ENCODE assay signal across 14 mouse cellular contexts in the genomic region with DNA sequence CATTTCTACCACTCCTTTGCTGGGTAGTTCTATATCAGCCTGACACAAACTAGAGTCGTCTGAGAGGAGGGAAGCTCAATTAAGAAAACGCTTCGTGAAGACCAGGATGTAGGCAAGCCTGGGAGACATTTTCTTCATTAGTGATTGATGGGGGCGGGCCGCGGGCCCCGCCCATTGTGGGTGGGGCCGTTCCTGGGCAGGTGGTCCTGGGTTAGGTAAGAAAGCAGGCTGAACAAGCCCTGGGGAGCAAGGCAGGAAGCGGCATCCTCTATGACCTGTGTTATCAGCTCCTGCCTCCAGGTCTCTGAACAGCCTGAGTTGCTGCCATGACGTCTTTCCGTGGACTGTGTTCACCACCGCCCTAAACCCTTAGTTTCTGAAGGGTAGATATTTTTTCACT.
"Had no signal": no experiment of that assay in that cellular context is flagged by ENCODE, and none has a peak within 500 bp of the region (broad histone marks: within the 10 kb centered on the region; RNA-seq: fewer than 3 reads in every experiment).

No protein-coding gene starts in this region.

- DNase-seq: kidney, adult 2 months; kidney, postnatal 14 days; left cerebral cortex, postnatal 4 days; lung, embryonic 14.5 days; lung, postnatal 14 days; midbrain, embryonic 14.5 days; thymus, adult 2 months; thymus, postnatal 25 days had no signal

- H3K36me3 ChIP-seq: stomach, embryonic 15.5 days had no signal

- H3K27ac ChIP-seq: kidney, embryonic 15.5 days; limb, embryonic 13.5 days; midbrain, embryonic 10.5 days; neural tube, embryonic 15.5 days; stomach, embryonic 15.5 days had no signal

- H3K9me3 ChIP-seq: kidney, embryonic 15.5 days; limb, embryonic 13.5 days; midbrain, embryonic 10.5 days; neural tube, embryonic 15.5 days; stomach, embryonic 15.5 days had no signal

- H3K4me3 ChIP-seq: kidney, embryonic 15.5 days; limb, embryonic 13.5 days; myocyte; neural tube, embryonic 15.5 days; stomach, embryonic 15.5 days had no signal

- H3K9ac ChIP-seq: kidney, embryonic 15.5 days; lung, embryonic 14.5 days; neural tube, embryonic 15.5 days; stomach, embryonic 15.5 days had no signal

- H3K27me3 ChIP-seq: kidney, embryonic 15.5 days; neural tube, embryonic 15.5 days; stomach, embryonic 15.5 days had no signal
